Mouse (Mus musculus): Measurements from ENCODE around the gene Plxna1.

The Plxna1 gene

GRCm38 (mm10) chr6:89362281-89363106, at the start of gene Plxna1:
Plxna1 (minus strand) TSS chr6:89362620.
- DNase-seq (ENCODE audit: low spot score) = no peak

GRCm38 (mm10) chr6:89409041-89409440, 46.6 kb upstream of the Plxna1 start:
- DNase-seq (ENCODE audit: low spot score) = no peak

- DNase-seq (ENCODE audit: low spot score) = no peak
Measured at GRCm38 (mm10) chr6:89408259-89408658, 45.8 kb upstream of the Plxna1 start.

GRCm38 (mm10) chr6:89407247-89407889, 44.9 kb upstream of the Plxna1 start:
- DNase-seq (ENCODE audit: low spot score) = no peak

- DNase-seq (ENCODE audit: low spot score) = no peak
Measured at GRCm38 (mm10) chr6:89404964-89405363, 42.5 kb upstream of the Plxna1 start.

GRCm38 (mm10) chr6:89403257-89404225, 41.1 kb upstream of the Plxna1 start:
- DNase-seq (ENCODE audit: low spot score) = no peak

- no peak for DNase-seq (ENCODE audit: low spot score)
Measured at GRCm38 (mm10) chr6:89402406-89402805, 40.0 kb upstream of the Plxna1 start.

- no peak for DNase-seq (ENCODE audit: low spot score)
Measured at GRCm38 (mm10) chr6:89399564-89399963, 37.1 kb upstream of the Plxna1 start.

- DNase-seq (ENCODE audit: low spot score) = no peak
Measured at GRCm38 (mm10) chr6:89397919-89398318, 35.5 kb upstream of the Plxna1 start.

GRCm38 (mm10) chr6:89393820-89394219, 31.4 kb upstream of the Plxna1 start:
- DNase-seq (ENCODE audit: low spot score) = no peak

- DNase-seq (ENCODE audit: low spot score) = no peak
Measured at GRCm38 (mm10) chr6:89392213-89392612, 29.8 kb upstream of the Plxna1 start.

- no peak for DNase-seq (ENCODE audit: low spot score)
Measured at GRCm38 (mm10) chr6:89389771-89390170, 27.4 kb upstream of the Plxna1 start.

- no peak for DNase-seq (ENCODE audit: low spot score)
Measured at GRCm38 (mm10) chr6:89386956-89387355, 24.5 kb upstream of the Plxna1 start.

GRCm38 (mm10) chr6:89384699-89385098, 22.3 kb upstream of the Plxna1 start:
- DNase-seq (ENCODE audit: low spot score) = no peak

GRCm38 (mm10) chr6:89381851-89382250, 19.4 kb upstream of the Plxna1 start:
- no peak for DNase-seq (ENCODE audit: low spot score)

GRCm38 (mm10) chr6:89381172-89381571, 18.8 kb upstream of the Plxna1 start:
- no peak for DNase-seq (ENCODE audit: low spot score)

- no peak for DNase-seq (ENCODE audit: low spot score)
Measured at GRCm38 (mm10) chr6:89380751-89381150, 18.3 kb upstream of the Plxna1 start.

GRCm38 (mm10) chr6:89378264-89378663, 15.8 kb upstream of the Plxna1 start:
- DNase-seq (ENCODE audit: low spot score) = no peak

- DNase-seq (ENCODE audit: low spot score) = no peak
Measured at GRCm38 (mm10) chr6:89368812-89369211, 6.4 kb upstream of the Plxna1 start.

- DNase-seq (ENCODE audit: low spot score) = no peak
Measured at GRCm38 (mm10) chr6:89364342-89364741, 1.9 kb upstream of the Plxna1 start.

GRCm38 (mm10) chr6:89363107-89363451, 659 bp upstream of the Plxna1 start:
- no peak for DNase-seq (ENCODE audit: low spot score)

All from ovary, postnatal 10 days (tissue).